Mouse (Mus musculus) left cerebral cortex, adult 9 months (tissue): ENCODE results near the gene Mrps15.

Experiments used
- DNase-seq, 2 experiments: peaks; one replicate each; pipeline ENCODE4 v3.0.0; 2022; ENCODE audit warnings: low spot score in 2 of 2

The Mrps15 gene

GRCm38 (mm10) chr4:126046851-126047585 is at the start of gene Mrps15:
Gene Mrps15 (plus strand): TSS chr4:126046925.
- peak in 1 of 2 experiments; percentile 84 for DNase-seq

GRCm38 (mm10) chr4:125997826-125998225 is 48.9 kb upstream of the Mrps15 start:
- DNase-seq: no peak

- no peak for DNase-seq
Measured at GRCm38 (mm10) chr4:126001311-126002199, 45.2 kb upstream of the Mrps15 start.

GRCm38 (mm10) chr4:126017676-126018332 is 28.9 kb upstream of the Mrps15 start:
- DNase-seq: peak in 1 of 2 experiments; percentile 36

- no peak for DNase-seq
Measured at GRCm38 (mm10) chr4:126018966-126019538, 27.7 kb upstream of the Mrps15 start.

GRCm38 (mm10) chr4:126024303-126024900 is 22.3 kb upstream of the Mrps15 start, which contains the start of gene Csf3r:
Gene Csf3r (plus strand): TSS chr4:126024550.
- DNase-seq: no peak

- DNase-seq: no peak
Measured at GRCm38 (mm10) chr4:126025801-126026200, 20.9 kb upstream of the Mrps15 start.

GRCm38 (mm10) chr4:126027980-126028379 is 18.7 kb upstream of the Mrps15 start:
- DNase-seq: no peak

- DNase-seq: no peak
Measured at GRCm38 (mm10) chr4:126029042-126029441, 17.7 kb upstream of the Mrps15 start.

GRCm38 (mm10) chr4:126030705-126031104 is 16.0 kb upstream of the Mrps15 start:
- DNase-seq: no peak

- no peak for DNase-seq
Measured at GRCm38 (mm10) chr4:126035413-126035812, 11.3 kb upstream of the Mrps15 start.

GRCm38 (mm10) chr4:126051617-126052016 is 4.9 kb downstream of the Mrps15 start:
- peak in 1 of 2 experiments; percentile 78 for DNase-seq

GRCm38 (mm10) chr4:126057207-126058133 is 10.7 kb downstream of the Mrps15 start:
- DNase-seq: no peak

GRCm38 (mm10) chr4:126058134-126058996 is 11.6 kb downstream of the Mrps15 start, which contains the start of gene Oscp1:
Gene Oscp1 (plus strand): TSS chr4:126058565.
- peak; percentile 88 to 96 for DNase-seq

GRCm38 (mm10) chr4:126058997-126059362 is 12.3 kb downstream of the Mrps15 start:
- peak; percentile 51 to 83 for DNase-seq

GRCm38 (mm10) chr4:126062856-126063255 is 16.1 kb downstream of the Mrps15 start:
- DNase-seq: no peak

- DNase-seq: peak; percentile 55 to 57
Measured at GRCm38 (mm10) chr4:126065241-126065640, 18.5 kb downstream of the Mrps15 start.

- DNase-seq: peak in 1 of 2 experiments; percentile 36
Measured at GRCm38 (mm10) chr4:126067401-126068077, 20.8 kb downstream of the Mrps15 start.

GRCm38 (mm10) chr4:126068842-126069241 is 22.1 kb downstream of the Mrps15 start:
- DNase-seq: no peak
